Mouse (Mus musculus) mature B cell (primary cell): ENCODE results near the gene Golim4.
"Not testable (repeated sequence)": the region's sequence is repeated elsewhere in the genome, so short reads cannot be mapped to it uniquely, and the experiment has no call there.

ENCODE experiments used
- in situ Hi-C: fragments of 300-500 bp; cut with MboI; formaldehyde crosslinking; loops from 2 replicates; pipeline ENCODE4 v1.14.3; 2019

Gene Golim4

GRCm38 (mm10) chr3:75956551-75957302 lies at the start of gene Golim4:
Gene Golim4, minus strand, starts transcription at chr3:75956949.
- in situ Hi-C loops, result no loop called here

GRCm38 (mm10) chr3:76005621-76006020 lies 48.9 kb upstream of the Golim4 start:
- in situ Hi-C loops, result no loop called here

DNA sequence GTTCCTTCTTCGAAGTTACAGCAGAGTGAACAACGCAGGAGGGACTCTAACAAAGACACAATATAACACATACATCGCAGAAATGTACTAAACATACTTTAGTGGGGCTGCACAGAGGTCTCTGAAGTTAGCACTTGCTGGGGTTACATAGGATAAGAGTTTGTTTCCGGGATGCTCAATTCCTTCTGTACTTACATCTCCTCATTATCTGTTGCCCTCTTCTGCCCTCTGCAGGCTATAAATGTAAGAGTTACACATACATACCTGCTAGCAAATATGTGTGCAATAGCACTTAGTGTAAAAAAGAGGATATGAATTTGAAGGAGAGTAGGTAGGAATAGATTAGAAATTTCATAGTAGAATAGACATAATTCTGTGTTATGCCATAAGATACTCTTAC lies 44.4 kb upstream of the Golim4 start:
- in situ Hi-C loops, result no loop called here

- in situ Hi-C loops, result no loop called here
Measured at GRCm38 (mm10) chr3:76000481-76000880, 43.7 kb upstream of the Golim4 start.

- in situ Hi-C loops, result not testable (repeated sequence)
Measured at GRCm38 (mm10) chr3:75981031-75981750, 24.4 kb upstream of the Golim4 start.

GRCm38 (mm10) chr3:75962784-75963772 lies 6.3 kb upstream of the Golim4 start:
- in situ Hi-C loops, result not testable (repeated sequence)

GRCm38 (mm10) chr3:75955661-75956491 lies 873 bp downstream of the Golim4 start:
- in situ Hi-C loops, result no loop called here

GRCm38 (mm10) chr3:75954185-75954584 lies 2.6 kb downstream of the Golim4 start:
- in situ Hi-C loops, result no loop called here

- in situ Hi-C loops, result no loop called here
Measured at GRCm38 (mm10) chr3:75952328-75953060, 4.3 kb downstream of the Golim4 start.

DNA sequence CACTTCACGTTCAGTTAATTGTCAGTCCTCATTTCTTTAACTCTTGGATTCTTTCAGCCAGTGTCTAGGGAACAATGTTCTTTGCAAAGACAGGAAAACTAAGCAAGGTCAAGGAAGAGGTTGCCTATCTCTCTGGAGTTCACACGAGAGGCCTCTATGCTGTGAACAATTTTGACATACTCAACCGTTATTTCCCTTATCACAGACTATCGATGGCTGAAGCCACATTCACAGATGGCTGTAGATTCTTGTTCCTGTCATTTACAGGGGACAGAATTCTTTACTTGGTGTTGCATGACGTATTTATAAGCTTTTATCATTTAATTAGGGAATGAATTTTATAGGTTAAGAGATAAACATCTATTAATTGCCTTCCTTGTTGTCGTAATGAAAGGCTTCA lies 5.9 kb downstream of the Golim4 start:
- in situ Hi-C loops, result no loop called here

DNA sequence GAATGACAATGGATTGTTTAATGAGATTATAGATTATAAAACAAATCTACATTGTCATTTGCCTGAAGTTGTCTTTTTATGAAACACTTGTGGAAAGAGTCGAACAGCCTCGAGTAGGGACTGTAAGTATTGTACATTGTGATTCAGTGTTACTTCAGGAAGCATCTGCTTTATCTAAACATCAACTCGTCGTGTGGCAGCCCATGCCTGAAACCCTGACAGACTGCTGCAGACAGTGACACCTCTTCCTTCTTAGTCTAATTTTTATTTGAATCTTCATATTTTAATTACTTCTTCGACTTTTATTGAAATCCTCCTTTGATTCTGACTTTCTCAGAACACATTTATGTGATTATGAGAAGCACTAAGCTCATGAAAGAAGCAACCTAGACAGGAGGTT lies 7.4 kb downstream of the Golim4 start:
- in situ Hi-C loops, result no loop called here

DNA sequence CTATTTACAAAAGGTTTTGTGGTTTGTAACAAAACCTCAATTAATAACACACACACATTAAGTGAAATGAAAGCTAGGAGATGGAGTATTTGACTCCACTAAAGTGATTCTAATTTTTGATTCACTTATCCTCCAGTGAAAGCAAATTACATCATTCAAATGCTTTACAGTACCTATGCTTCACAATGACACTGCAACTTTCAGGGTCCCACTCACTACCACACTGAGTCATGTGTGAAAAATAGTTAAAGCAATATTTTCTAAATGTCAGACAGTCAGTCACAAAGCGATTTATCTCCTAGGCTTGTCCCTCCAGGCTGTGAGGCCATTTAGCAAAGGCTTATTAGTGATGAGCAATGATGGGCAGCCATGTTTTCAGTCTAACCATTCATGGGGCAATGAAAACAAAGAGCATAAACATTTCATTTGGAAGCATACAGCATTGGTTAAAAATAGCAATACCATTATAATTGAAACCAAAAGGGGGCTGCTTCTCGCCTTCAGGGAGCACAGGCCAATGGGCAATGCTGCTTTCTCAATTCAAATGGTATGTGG lies 8.1 kb downstream of the Golim4 start:
- in situ Hi-C loops, result no loop called here

- in situ Hi-C loops, result no loop called here
Measured at GRCm38 (mm10) chr3:75948003-75948402, 8.7 kb downstream of the Golim4 start.

DNA sequence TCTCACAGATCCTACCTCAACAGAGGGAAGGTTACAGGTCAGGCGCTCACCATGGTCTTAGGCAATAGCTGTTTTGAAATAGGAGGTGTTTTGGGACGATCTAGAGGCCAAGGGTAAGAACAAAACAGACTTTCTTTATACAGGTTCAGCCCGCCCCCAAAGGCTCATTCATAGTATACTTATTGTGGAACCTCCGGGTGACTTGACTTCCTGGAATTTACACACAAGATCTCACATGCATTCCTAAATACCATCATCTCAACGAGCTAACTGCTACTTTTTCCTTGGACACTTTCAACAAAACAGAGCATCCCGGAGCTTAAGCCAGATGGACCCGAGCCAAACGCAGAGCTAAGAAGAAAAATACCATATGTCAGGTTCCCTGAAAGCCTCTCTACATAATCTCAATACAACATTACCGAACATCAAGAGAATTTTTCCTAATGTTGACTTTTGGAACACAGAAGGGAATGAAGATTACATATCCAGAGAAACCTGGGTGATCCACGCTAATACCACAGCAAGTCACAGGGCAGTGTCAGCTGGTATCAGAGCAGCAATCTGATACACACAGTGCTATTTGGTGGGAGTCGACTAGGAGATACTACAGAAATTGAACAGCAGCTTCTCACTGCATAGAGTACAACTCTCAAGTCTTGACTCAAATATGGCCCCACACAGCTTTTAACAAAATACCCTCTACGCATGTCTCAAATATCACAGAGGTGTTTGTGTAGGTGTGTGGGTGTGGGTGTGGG lies 14.3 kb downstream of the Golim4 start:
- in situ Hi-C loops, result no loop called here

DNA sequence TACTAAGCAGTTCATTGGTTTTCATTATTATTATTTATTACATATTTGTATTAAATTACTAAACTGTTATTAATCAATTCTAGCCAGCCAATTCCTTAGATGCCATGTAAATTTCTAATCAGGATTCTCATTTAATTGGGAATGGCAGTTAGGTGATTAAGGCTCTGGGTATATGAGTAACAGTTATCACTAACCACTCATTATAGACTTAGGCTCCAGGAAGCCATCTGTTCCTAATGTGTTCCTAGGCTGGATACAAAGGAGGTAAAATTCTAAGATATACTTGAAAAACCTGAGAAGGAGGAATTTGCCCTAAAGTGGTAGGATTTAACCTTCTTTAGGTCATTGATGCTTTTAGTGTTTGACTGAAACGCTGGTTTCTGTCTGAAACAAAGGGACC lies 14.9 kb downstream of the Golim4 start:
- in situ Hi-C loops, result no loop called here

GRCm38 (mm10) chr3:75936152-75936551 lies 20.6 kb downstream of the Golim4 start:
- in situ Hi-C loops, result no loop called here

GRCm38 (mm10) chr3:75930659-75931225 lies 26.0 kb downstream of the Golim4 start:
- in situ Hi-C loops, result no loop called here

- in situ Hi-C loops, result no loop called here
Measured at GRCm38 (mm10) chr3:75929926-75930548, 26.7 kb downstream of the Golim4 start.

DNA sequence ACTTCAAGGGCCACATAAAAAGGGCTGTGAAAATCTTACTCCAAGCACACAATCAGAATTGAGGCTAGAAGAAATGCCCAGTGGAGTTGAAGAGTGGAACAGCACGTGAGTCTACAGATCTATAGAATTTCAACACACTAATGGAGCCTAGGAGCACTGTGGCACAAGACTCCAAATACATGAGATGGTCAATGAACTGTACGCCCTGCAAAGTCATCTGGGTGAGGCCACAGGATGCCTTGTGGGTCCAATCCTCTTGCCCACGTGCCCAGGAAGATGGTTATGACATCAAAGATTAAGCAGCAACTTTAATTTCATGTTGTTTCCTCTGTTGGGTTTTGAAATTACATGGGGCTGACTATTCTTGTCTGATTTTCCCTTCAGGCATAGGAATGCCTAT lies 30.4 kb downstream of the Golim4 start:
- in situ Hi-C loops, result no loop called here
